Mouse (Mus musculus): ENCODE results near the gene Etl4. TPM values are rescaled to one million over a fixed set of nuclear protein-coding genes. Genes with fewer than 3 reads are reported as not detected.
"Not testable (repeated sequence)": the region's sequence is repeated elsewhere in the genome, so short reads cannot be mapped to it uniquely, and the experiment has no call there.

The Etl4 gene
- polyA plus RNA-seq, 1 experiment from 2014 or later, result 2.5 TPM

- Histone ChIP-seq H3K9ac (replicated peaks; ENCODE audit: low read length) (no peak overlapping the region), H3K4me1 (ENCODE audit: control insufficient read depth, insufficient read depth, low read length) (no peaks in the 10 kb centered on the region), H3K4me2 (ENCODE audit: low read length) (no peak overlapping the region), H3K36me3 (ENCODE audit: control insufficient read depth, insufficient read depth, low read length) (no peaks in the 10 kb centered on the region), H3K27ac (replicated peaks; ENCODE audit: low read depth, low read length) (no peak overlapping the region), H3K4me3 (replicated peaks; ENCODE audit: low read depth, low read length) (no peak overlapping the region), H3K27me3 (ENCODE audit: control insufficient read depth, insufficient read depth, low read length) (no peaks in the 10 kb centered on the region), H3K9me3 (ENCODE audit: control insufficient read depth, low read length) (no peaks in the 10 kb centered on the region)
- no peak for ATAC-seq (ENCODE audit: low FRiP score, low TSS enrichment)
- no peak for DNase-seq
Measured at GRCm38 (mm10) chr2:20111703-20112102, 202.1 kb downstream of the Etl4 start.

GRCm38 (mm10) chr2:20125914-20126313, 216.3 kb downstream of the Etl4 start:
- ATAC-seq (ENCODE audit: low FRiP score, low TSS enrichment), result no peak
- H3K9ac ChIP-seq (replicated peaks; ENCODE audit: low read length), result no peak overlapping the region

GRCm38 (mm10) chr2:20131792-20132191, 222.2 kb downstream of the Etl4 start:
- no peak overlapping the region for H3K9ac ChIP-seq (replicated peaks; ENCODE audit: low read length)
- no peak overlapping the region for H3K4me2 ChIP-seq (ENCODE audit: low read length)
- no peaks in the 10 kb centered on the region for H3K9me3 ChIP-seq (ENCODE audit: control insufficient read depth, low read length)
- no peaks in the 10 kb centered on the region for H3K27me3 ChIP-seq (ENCODE audit: control insufficient read depth, insufficient read depth, low read length)
- DNase-seq (no peak), ATAC-seq (ENCODE audit: low FRiP score, low TSS enrichment) (no peak)
- H3K36me3 ChIP-seq (ENCODE audit: control insufficient read depth, insufficient read depth, low read length), result no peaks in the 10 kb centered on the region
- WGBS, result 26% methylated on average over 2 of the region's 2 CpGs
- H3K4me3 ChIP-seq (replicated peaks; ENCODE audit: low read depth, low read length), result no peak overlapping the region
- no peak overlapping the region for H3K27ac ChIP-seq (replicated peaks; ENCODE audit: low read depth, low read length)
- H3K4me1 ChIP-seq (ENCODE audit: control insufficient read depth, insufficient read depth, low read length), result no peaks in the 10 kb centered on the region

More at GRCm38 (mm10) chr2:20125914-20126313, 216.3 kb downstream of the Etl4 start:
- H3K4me1 ChIP-seq (ENCODE audit: control insufficient read depth, insufficient read depth, low read length), result no peaks in the 10 kb centered on the region
- no peak overlapping the region for H3K4me3 ChIP-seq (replicated peaks; ENCODE audit: low read depth, low read length)
- H3K36me3 ChIP-seq (ENCODE audit: control insufficient read depth, insufficient read depth, low read length), result no peaks in the 10 kb centered on the region
- H3K27me3 ChIP-seq (ENCODE audit: control insufficient read depth, insufficient read depth, low read length), result no peaks in the 10 kb centered on the region
- no peak for DNase-seq
- no peaks in the 10 kb centered on the region for H3K9me3 ChIP-seq (ENCODE audit: control insufficient read depth, low read length)
- no peak overlapping the region for H3K4me2 ChIP-seq (ENCODE audit: low read length)
- H3K27ac ChIP-seq (replicated peaks; ENCODE audit: low read depth, low read length), result no peak overlapping the region

- DNase-seq (no peak), ATAC-seq (ENCODE audit: low FRiP score, low TSS enrichment) (no peak)
- Histone ChIP-seq H3K27me3 (ENCODE audit: control insufficient read depth, insufficient read depth, low read length) (no peaks in the 10 kb centered on the region), H3K27ac (replicated peaks; ENCODE audit: low read depth, low read length) (no peak overlapping the region), H3K4me1 (ENCODE audit: control insufficient read depth, insufficient read depth, low read length) (no peaks in the 10 kb centered on the region), H3K4me2 (ENCODE audit: low read length) (no peak overlapping the region), H3K9me3 (ENCODE audit: control insufficient read depth, low read length) (no peaks in the 10 kb centered on the region), H3K9ac (replicated peaks; ENCODE audit: low read length) (no peak overlapping the region), H3K36me3 (ENCODE audit: control insufficient read depth, insufficient read depth, low read length) (no peaks in the 10 kb centered on the region), H3K4me3 (replicated peaks; ENCODE audit: low read depth, low read length) (no peak overlapping the region)
- 70% methylated on average over 1 of the region's 1 CpGs for WGBS
Measured at GRCm38 (mm10) chr2:20138426-20138825, 228.8 kb downstream of the Etl4 start.

GRCm38 (mm10) chr2:20145368-20145767, 235.8 kb downstream of the Etl4 start:
- no peak for DNase-seq
- WGBS, result 73% methylated on average over 4 of the region's 4 CpGs
- no peak; the same call in 1 of the 2 replicates for ATAC-seq (ENCODE audit: low FRiP score, low TSS enrichment)

GRCm38 (mm10) chr2:20167073-20167472, 257.5 kb downstream of the Etl4 start:
- peak; percentile 39 for DNase-seq
- WGBS, result 38% methylated on average over 1 of the region's 1 CpGs
- H3K4me1 ChIP-seq (ENCODE audit: control insufficient read depth, insufficient read depth, low read length), result no peaks in the 10 kb centered on the region
- no peaks in the 10 kb centered on the region for H3K9me3 ChIP-seq (ENCODE audit: control insufficient read depth, low read length)
- H3K36me3 ChIP-seq (ENCODE audit: control insufficient read depth, insufficient read depth, low read length), result no peaks in the 10 kb centered on the region
- no peak overlapping the region for H3K4me3 ChIP-seq (replicated peaks; ENCODE audit: low read depth, low read length)
- H3K27ac ChIP-seq (replicated peaks; ENCODE audit: low read depth, low read length), result no peak overlapping the region
- H3K27me3 ChIP-seq (ENCODE audit: control insufficient read depth, insufficient read depth, low read length), result no peaks in the 10 kb centered on the region
- H3K9ac ChIP-seq (replicated peaks; ENCODE audit: low read length), result no peak overlapping the region
- ATAC-seq (ENCODE audit: low FRiP score, low TSS enrichment), result no peak
- no peak overlapping the region for H3K4me2 ChIP-seq (ENCODE audit: low read length)

More at GRCm38 (mm10) chr2:20145368-20145767, 235.8 kb downstream of the Etl4 start:
- H3K27ac ChIP-seq (replicated peaks; ENCODE audit: low read depth, low read length), result no peak overlapping the region
- no peak overlapping the region for H3K4me2 ChIP-seq (ENCODE audit: low read length)
- H3K4me3 ChIP-seq (replicated peaks; ENCODE audit: low read depth, low read length), result no peak overlapping the region
- no peak overlapping the region for H3K9ac ChIP-seq (replicated peaks; ENCODE audit: low read length)
- no peaks in the 10 kb centered on the region for H3K4me1 ChIP-seq (ENCODE audit: control insufficient read depth, insufficient read depth, low read length)
- no peaks in the 10 kb centered on the region for H3K36me3 ChIP-seq (ENCODE audit: control insufficient read depth, insufficient read depth, low read length)
- no peaks in the 10 kb centered on the region for H3K9me3 ChIP-seq (ENCODE audit: control insufficient read depth, low read length)
- H3K27me3 ChIP-seq (ENCODE audit: control insufficient read depth, insufficient read depth, low read length), result no peaks in the 10 kb centered on the region

- H3K36me3 ChIP-seq (ENCODE audit: control insufficient read depth, insufficient read depth, low read length), result no peaks in the 10 kb centered on the region
- H3K27ac ChIP-seq (replicated peaks; ENCODE audit: low read depth, low read length), result no peak overlapping the region
- ATAC-seq (ENCODE audit: low FRiP score, low TSS enrichment), result no peak
- H3K4me3 ChIP-seq (replicated peaks; ENCODE audit: low read depth, low read length), result no peak overlapping the region
- no peak for DNase-seq
- H3K4me2 ChIP-seq (ENCODE audit: low read length), result no peak overlapping the region
- no peaks in the 10 kb centered on the region for H3K4me1 ChIP-seq (ENCODE audit: control insufficient read depth, insufficient read depth, low read length)
- no peaks in the 10 kb centered on the region for H3K9me3 ChIP-seq (ENCODE audit: control insufficient read depth, low read length)
- H3K9ac ChIP-seq (replicated peaks; ENCODE audit: low read length), result no peak overlapping the region
- WGBS, result 78% methylated on average over 5 of the region's 5 CpGs
- no peaks in the 10 kb centered on the region for H3K27me3 ChIP-seq (ENCODE audit: control insufficient read depth, insufficient read depth, low read length)
Measured at GRCm38 (mm10) chr2:20167566-20167965, 258.0 kb downstream of the Etl4 start.

- no peaks in the 10 kb centered on the region for H3K4me1 ChIP-seq (ENCODE audit: control insufficient read depth, insufficient read depth, low read length)
- H3K27me3 ChIP-seq (ENCODE audit: control insufficient read depth, insufficient read depth, low read length), result no peaks in the 10 kb centered on the region
- H3K9me3 ChIP-seq (ENCODE audit: control insufficient read depth, low read length), result no peaks in the 10 kb centered on the region
- 87% methylated on average over 4 of the region's 4 CpGs for WGBS
- ATAC-seq (ENCODE audit: low FRiP score, low TSS enrichment) (no peak), DNase-seq (no peak)
- no peak overlapping the region for H3K9ac ChIP-seq (replicated peaks; ENCODE audit: low read length)
- no peak overlapping the region for H3K4me2 ChIP-seq (ENCODE audit: low read length)
- no peak overlapping the region for H3K4me3 ChIP-seq (replicated peaks; ENCODE audit: low read depth, low read length)
- H3K36me3 ChIP-seq (ENCODE audit: control insufficient read depth, insufficient read depth, low read length), result no peaks in the 10 kb centered on the region
- no peak overlapping the region for H3K27ac ChIP-seq (replicated peaks; ENCODE audit: low read depth, low read length)
Measured at GRCm38 (mm10) chr2:20168156-20168555, 258.6 kb downstream of the Etl4 start.

GRCm38 (mm10) chr2:20176456-20177184, 267.0 kb downstream of the Etl4 start:
- not testable (repeated sequence) for H3K36me3 ChIP-seq (ENCODE audit: control insufficient read depth, insufficient read depth, low read length); H3K27me3 ChIP-seq (ENCODE audit: control insufficient read depth, insufficient read depth, low read length); H3K9ac ChIP-seq (replicated peaks; ENCODE audit: low read length); DNase-seq; H3K27ac ChIP-seq (replicated peaks; ENCODE audit: low read depth, low read length); H3K4me1 ChIP-seq (ENCODE audit: control insufficient read depth, insufficient read depth, low read length); ATAC-seq (ENCODE audit: low FRiP score, low TSS enrichment); H3K4me3 ChIP-seq (replicated peaks; ENCODE audit: low read depth, low read length); H3K4me2 ChIP-seq (ENCODE audit: low read length); H3K9me3 ChIP-seq (ENCODE audit: control insufficient read depth, low read length)
- 74% methylated on average over 6 of the region's 6 CpGs for WGBS

All from midbrain, embryonic 14.5 days (tissue).